Mouse (Mus musculus): ENCODE results near the gene Gm28043. TPM values are rescaled to one million over a fixed set of nuclear protein-coding genes. Genes with fewer than 3 reads are reported as not detected.

The Gm28043 gene
- total RNA-seq (2023), result 9.9 and 14.1 TPM in 2 replicates

DNA sequence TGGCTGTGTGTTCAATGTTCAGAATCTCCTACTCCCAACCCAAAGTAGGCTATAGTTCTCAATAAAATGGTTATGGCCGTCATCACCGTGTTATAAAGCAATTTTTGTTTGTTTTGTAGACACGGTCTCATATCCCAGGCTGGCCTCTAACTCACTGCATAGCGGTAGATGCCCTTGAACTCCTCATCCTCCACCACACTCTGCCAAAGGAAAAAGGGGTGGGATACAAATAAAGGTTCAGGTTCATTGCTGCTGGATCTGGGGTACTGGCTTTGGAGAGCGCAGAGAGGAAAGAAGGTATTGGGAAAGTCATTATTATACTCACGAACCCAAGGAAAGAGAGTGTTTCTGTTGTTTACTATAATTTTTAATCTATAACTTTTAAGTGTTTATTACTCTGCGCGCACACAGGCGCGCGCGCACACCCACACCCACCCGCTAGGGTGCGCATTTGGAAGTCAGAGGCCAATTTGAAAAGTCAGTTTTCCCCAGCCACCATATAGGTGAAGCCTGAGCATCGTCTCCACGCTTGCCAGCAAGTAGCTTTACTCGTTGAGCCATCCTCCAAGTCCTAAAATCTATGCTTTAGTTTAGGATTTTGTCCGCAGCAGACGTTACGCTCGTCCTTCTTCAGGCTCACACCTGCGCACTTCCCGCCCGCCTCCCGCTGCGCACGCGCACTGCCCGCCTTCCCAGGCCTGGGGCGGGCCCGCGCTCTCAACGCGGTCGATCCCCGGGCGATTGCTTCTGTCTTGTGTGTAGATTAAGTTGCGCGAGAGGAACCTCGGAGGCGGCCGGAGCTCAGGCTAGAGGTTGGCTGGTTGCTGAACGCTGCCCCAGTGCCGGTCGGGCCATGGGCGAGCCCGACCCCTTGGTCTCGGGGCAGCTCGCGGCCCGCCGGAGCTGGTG, at the start of gene Gm28043, which contains the start of gene Rnf8:
Gene Gm28043 (plus strand): TSS at position 762 of the 909 bp plus-strand sequence.
Gene Rnf8 (plus strand): TSS at position 676 of the 909 bp plus-strand sequence.

DNA sequence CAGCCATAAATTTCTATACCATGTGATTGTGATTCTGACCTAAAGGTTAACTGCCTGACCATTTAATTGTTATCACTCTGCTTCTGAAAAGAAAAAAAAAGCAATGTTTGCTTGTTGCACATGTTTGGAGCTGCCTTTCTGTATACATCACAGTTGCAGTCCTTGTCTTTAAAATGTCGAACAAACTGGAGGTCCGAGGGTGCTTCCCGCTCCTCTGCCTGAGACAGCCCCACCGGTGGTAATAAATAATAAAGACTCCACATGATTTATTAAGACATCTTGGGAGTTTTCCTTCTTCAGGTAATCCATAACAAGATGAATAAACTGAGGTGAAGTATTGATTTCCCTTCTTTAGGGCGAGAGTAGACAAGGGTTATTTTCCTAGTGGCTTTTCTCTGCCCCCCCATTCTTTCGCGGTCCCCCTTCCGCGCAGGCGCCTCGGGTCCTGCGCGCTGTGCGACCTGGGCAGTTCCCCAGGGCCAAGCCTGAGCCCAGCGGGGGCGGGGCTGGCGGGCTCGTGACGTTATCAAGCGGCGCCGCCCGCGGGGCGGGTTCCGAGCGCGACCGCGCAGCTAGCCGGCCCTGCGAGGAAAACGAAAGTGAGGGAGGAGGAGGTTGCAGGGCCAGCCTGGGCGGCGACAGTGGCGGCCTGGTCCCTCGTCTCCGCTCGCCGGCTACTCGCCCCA, 45.5 kb downstream of the Gm28043 start, which contains the start of gene Cmtr1:
Gene Cmtr1 (plus strand): TSS at position 520 of the 686 bp plus-strand sequence.

DNA sequence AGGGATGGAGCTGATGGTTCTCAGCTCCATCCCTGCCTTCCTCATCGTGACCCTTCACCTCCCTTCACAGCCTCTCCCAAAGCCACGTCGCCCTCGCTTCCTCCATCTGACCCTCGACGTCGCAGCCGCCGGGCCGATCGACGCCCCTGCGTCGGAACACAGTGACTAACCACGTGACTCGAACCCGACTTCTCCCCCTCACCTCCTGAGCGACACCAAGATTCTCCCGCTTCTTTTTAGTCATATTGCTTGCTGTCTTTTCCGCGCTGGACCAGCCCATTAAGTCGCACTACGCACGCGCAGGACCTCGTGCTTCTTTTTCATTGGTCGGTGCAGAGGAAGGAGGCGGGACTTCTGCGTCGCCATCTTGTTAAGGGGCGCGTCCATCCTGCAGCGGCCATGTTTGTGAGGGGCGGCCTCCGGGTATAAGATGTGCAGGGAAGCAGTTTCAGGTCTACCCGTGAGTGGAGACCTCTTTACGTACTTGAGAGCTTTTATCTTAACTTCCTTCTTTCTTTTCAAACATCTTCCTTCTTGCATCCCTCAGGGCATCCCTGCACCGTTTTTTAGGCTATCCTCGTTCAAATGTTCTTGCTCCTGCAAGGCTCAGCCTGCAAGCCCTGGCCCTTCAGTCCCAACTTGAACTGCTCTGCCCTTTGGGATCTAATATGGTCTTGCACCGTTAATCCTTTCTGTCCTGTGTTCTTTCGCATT, 102.2 kb downstream of the Gm28043 start, which contains the start of gene Ccdc167:
Gene Ccdc167 (minus strand): TSS at position 313 of the 714 bp plus-strand sequence.

Other genes starting within 250 kb of the Gm28043 start
- gene Pim1, start 124.1 kb upstream of the Gm28043 start, total RNA-seq (2023), result 666 and 694 TPM in 2 replicates
- gene Gm17657, start 65.2 kb upstream of the Gm28043 start, total RNA-seq (2023), result not detected in 2 replicates
- gene Tbc1d22b, start 65.1 kb upstream of the Gm28043 start, total RNA-seq (2023), result 12.8 and 13.5 TPM in 2 replicates
- gene Tmem217, start 62.5 kb upstream of the Gm28043 start, total RNA-seq (2023), result not detected in 2 replicates
- 42.3 and 53.0 TPM in 2 replicates for gene Rnf8, start 86 bp upstream of the Gm28043 start, total RNA-seq (2023)
- gene Cmtr1, start 45.7 kb downstream of the Gm28043 start, total RNA-seq (2023), result 260 and 305 TPM in 2 replicates
- 9.1 and 15.0 TPM in 2 replicates for gene Ccdc167, start 102.2 kb downstream of the Gm28043 start, total RNA-seq (2023)

Measured in neutrophil, adult 65 days (primary cell).